Mouse (Mus musculus) E14TG2a.4 (cell line): ENCODE measurements around the gene Mecr.

Experiments used
- H3K27me3 ChIP-seq: 2 replicates; pipeline ENCODE4 v1.6.1; 2014; ENCODE audit warnings: low read length, control low read depth; ENCODE audit not compliant: insufficient read depth
- H3K36me3 ChIP-seq: 2 replicates; pipeline ENCODE4 v1.6.1; 2014; ENCODE audit warnings: low read length, control low read depth; ENCODE audit not compliant: insufficient read depth
- H3K4me1 ChIP-seq: replicated peaks from 2 replicates; pipeline ENCODE4 v1.6.1; 2014; ENCODE audit warnings: low read depth, low read length, control low read depth
- H3K4me3 ChIP-seq: replicated peaks from 2 replicates; pipeline ENCODE4 v1.5.1; 2014; ENCODE audit warnings: mild to moderate bottlenecking, low read length
- H3K9me3 ChIP-seq: 2 replicates; pipeline ENCODE4 v1.6.1; 2014; ENCODE audit warnings: low read length, control low read depth
- CTCF ChIP-seq: conservative IDR thresholded peaks from 2 replicates; pipeline ENCODE4 v1.5.1; 2014; ENCODE audit warnings: low read length
- NANOG ChIP-seq: IDR thresholded peaks from 2 replicates; pipeline ENCODE4 v1.6.1; 2014; ENCODE audit warnings: borderline replicate concordance, low read length, mixed read lengths
- POU5F1 ChIP-seq: IDR thresholded peaks from 2 replicates; pipeline ENCODE4 v1.6.1; 2014; ENCODE audit warnings: low read length, borderline replicate concordance

The Mecr gene

DNA sequence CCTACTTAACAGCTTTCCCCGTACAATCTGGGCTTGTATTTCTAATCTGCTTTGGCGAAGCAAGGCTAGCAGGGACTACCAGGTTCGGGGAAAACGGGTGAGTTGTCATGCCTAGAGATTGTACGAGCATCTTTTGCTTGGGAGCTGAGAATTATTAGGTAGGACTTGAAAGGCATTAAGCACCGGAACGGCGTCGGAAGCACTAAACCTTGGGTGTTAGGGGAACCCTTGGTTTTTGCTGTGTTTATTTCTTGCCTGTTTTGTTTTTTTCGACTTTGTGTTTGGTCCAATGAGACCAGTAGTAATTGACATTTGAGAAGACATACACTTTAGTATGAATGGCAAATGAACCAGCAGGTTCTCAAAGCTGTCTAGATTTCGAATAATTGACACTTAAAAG, 31.3 kb downstream of the Mecr start:
- peaks cover 25% of the 10 kb centered on the region for H3K36me3 ChIP-seq
- peak overlapping the region; percentile 95 for H3K4me3 ChIP-seq
- peaks cover 58% of the 10 kb centered on the region for H3K4me1 ChIP-seq
- TF ChIP-seq CTCF = no peak
- TF ChIP-seq NANOG = no peak
- TF ChIP-seq POU5F1 = no peak
- no peaks in the 10 kb centered on the region for H3K9me3 ChIP-seq
- H3K27me3 ChIP-seq = no peaks in the 10 kb centered on the region

GRCm38 (mm10) chr4:131875242-131875641, 32.0 kb downstream of the Mecr start:
- peak overlapping the region; percentile 95 for H3K4me3 ChIP-seq
- H3K9me3 ChIP-seq = no peaks in the 10 kb centered on the region
- H3K36me3 ChIP-seq = peaks cover 19% of the 10 kb centered on the region
- H3K4me1 ChIP-seq = peaks cover 62% of the 10 kb centered on the region
- no peak for TF ChIP-seq CTCF
- no peak for TF ChIP-seq POU5F1
- no peak for TF ChIP-seq NANOG
- H3K27me3 ChIP-seq = no peaks in the 10 kb centered on the region

DNA sequence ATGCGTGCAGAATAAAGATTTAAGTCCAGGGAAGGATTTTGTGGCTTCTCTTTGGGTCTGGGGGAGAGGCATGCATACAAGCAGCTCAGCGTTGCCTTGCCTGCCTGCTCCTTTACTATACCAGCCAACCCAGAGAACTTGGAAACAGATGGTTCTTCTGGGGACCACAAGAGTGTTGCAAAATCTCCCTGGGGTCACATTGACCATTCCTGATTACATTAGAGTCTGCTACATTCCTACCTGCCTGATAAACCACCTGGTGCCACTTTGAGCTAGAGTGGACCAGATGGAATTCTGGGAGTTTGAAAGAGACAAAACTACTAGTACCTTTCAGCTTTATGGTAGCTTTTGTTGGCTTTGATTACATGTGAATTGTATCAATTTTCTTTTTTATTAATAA, 33.6 kb downstream of the Mecr start:
- no peaks in the 10 kb centered on the region for H3K27me3 ChIP-seq
- TF ChIP-seq NANOG (no peak), CTCF (no peak), POU5F1 (no peak)
- peaks cover 73% of the 10 kb centered on the region for H3K4me1 ChIP-seq
- H3K9me3 ChIP-seq = no peaks in the 10 kb centered on the region
- H3K36me3 ChIP-seq = peaks cover 4% of the 10 kb centered on the region; the same call in 1 of the 2 replicates
- H3K4me3 ChIP-seq = 0 out of 2 replicates have a peak overlapping the region, but pooled peaks have one; percentile 95

GRCm38 (mm10) chr4:131879692-131880091, 36.4 kb downstream of the Mecr start:
- peaks cover 18% of the 10 kb centered on the region for H3K36me3 ChIP-seq
- TF ChIP-seq NANOG = no peak
- TF ChIP-seq POU5F1 = no peak
- no peak for TF ChIP-seq CTCF
- H3K9me3 ChIP-seq = no peaks in the 10 kb centered on the region
- no peaks in the 10 kb centered on the region for H3K27me3 ChIP-seq
- H3K4me1 ChIP-seq = peaks cover 87% of the 10 kb centered on the region
- H3K4me3 ChIP-seq = no peak overlapping the region

- Histone ChIP-seq H3K9me3 (no peaks in the 10 kb centered on the region), H3K4me1 (peaks cover 87% of the 10 kb centered on the region), H3K4me3 (no peak overlapping the region), H3K36me3 (peaks cover 31% of the 10 kb centered on the region), H3K27me3 (no peaks in the 10 kb centered on the region)
- TF ChIP-seq NANOG = no peak
- TF ChIP-seq POU5F1 = no peak
- TF ChIP-seq CTCF = no peak
These were observed 38.0 kb downstream of the Mecr start for GRCm38 (mm10) chr4:131881306-131881705.

- no peaks in the 10 kb centered on the region for H3K9me3 ChIP-seq
- H3K4me1 ChIP-seq = peaks cover 76% of the 10 kb centered on the region
- TF ChIP-seq NANOG = no peak
- peaks cover 46% of the 10 kb centered on the region for H3K36me3 ChIP-seq
- no peaks in the 10 kb centered on the region for H3K27me3 ChIP-seq
- H3K4me3 ChIP-seq = no peak overlapping the region
These were observed 40.3 kb downstream of the Mecr start for GRCm38 (mm10) chr4:131883571-131883970.

DNA sequence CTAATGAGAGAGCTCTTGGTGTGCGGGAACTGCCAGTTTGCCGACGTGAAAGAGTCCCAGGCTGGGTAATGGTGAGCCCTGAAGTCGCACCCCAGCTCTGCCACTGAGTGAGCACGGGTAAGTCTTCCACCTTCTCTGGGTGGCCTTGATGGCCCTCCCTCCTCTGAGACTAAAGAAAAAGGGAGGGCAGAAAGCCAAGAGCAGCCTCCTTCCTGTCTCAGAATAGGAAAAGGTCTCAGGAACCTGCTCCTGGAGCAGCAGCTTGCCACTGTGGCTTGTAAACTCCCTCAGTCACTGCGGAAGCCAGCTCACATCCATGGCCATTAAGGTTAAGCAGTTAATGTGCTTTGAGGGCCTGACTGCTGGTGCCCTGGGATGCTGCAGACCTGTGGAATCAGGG, 42.1 kb downstream of the Mecr start:
- Histone ChIP-seq H3K36me3 (peaks cover 61% of the 10 kb centered on the region), H3K4me1 (peaks cover 75% of the 10 kb centered on the region), H3K27me3 (no peaks in the 10 kb centered on the region), H3K4me3 (no peak overlapping the region), H3K9me3 (no peaks in the 10 kb centered on the region)
- no peak for TF ChIP-seq NANOG
- no peak for TF ChIP-seq CTCF
- TF ChIP-seq POU5F1 = no peak

DNA sequence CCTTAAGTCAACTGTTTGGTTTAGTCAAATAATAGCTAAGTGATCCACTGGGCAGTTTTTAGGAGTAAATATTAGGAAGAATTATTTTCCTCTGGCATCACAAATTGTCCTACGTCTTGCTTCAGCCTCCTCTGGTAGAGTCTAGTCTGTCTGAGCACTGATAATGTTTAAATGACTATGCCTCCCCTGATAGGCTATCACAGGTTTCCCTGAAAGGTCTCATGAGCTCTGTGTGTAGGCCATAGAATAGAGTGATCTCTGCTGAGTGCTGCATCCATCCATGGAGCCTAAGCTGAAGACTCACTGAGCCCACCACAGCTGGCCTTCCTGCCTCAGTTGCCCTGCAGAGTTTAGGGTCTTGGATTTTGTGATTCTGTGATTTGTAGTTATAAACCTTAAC, 45.3 kb downstream of the Mecr start:
- Histone ChIP-seq H3K9me3 (no peaks in the 10 kb centered on the region), H3K36me3 (peaks cover 85% of the 10 kb centered on the region), H3K4me3 (no peak overlapping the region), H3K27me3 (no peaks in the 10 kb centered on the region), H3K4me1 (peaks cover 58% of the 10 kb centered on the region)
- TF ChIP-seq POU5F1 (no peak), CTCF (no peak), NANOG (no peak)

DNA sequence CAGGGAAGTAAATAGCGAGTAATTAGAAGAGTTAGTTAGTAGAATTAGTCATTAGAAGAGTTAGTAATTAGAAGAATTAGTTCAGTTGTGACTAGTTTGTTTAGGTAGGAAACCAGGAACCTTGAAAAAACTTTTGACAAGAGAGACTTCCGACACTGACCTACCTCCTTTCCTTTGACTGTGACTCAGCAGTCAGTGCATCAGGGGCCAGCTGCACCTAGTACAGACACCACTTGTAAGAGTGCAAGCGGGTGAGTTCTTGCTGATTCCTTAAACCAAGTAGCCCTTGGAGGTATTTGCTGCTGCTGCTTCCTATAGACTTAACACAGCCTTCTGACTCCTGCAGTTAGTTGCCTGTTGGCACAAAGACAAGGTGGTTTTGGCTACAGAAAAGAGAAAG, 47.4 kb downstream of the Mecr start:
- no peak overlapping the region for H3K4me3 ChIP-seq
- no peak for TF ChIP-seq POU5F1
- no peak for TF ChIP-seq CTCF
- no peak for TF ChIP-seq NANOG
- H3K4me1 ChIP-seq = peaks cover 38% of the 10 kb centered on the region
- H3K9me3 ChIP-seq = no peaks in the 10 kb centered on the region
- H3K36me3 ChIP-seq = peaks cover 81% of the 10 kb centered on the region
- H3K27me3 ChIP-seq = no peaks in the 10 kb centered on the region
